Mouse (Mus musculus): ENCODE measurements around the gene Cbx6. TPM values are rescaled to one million over a fixed set of nuclear protein-coding genes. Genes with fewer than 3 reads are reported as not detected.

Cbx6 gene
- polyA plus RNA-seq, 1 experiment: 19.9 TPM

DNA sequence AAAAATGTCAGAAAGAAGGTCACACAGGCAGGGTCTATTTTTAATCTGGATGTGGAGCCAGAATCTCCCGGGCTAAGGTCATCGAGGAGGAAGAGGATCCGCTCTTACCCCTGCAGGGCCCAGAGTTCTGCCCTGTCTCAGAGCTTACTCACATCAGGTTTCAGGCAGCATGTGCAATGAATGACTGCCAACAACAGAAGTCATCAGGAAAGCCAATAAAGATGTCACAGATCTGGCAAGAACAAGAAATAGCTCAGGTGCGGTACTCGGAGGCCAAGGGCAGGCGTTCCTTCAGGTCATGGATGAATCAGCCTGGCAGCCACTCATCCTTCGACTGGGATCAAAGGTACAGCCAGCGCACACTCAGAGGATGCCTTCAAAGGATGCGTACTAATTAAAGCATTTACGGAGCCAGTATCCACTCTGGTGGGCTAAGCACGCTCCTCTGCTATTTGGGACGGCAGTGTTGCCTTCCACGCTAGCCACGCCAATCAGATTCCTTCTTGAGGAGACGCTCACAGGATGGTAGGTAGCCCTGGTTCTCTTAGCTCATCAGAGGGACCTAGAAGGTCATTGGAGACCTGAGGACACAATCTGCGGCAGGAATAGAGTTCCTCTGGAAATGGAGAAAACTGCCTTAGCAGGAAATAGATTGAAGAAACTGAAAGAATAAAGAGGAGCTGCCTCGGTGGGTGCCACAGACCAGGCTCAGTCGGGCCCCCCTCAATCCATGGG lies 40.9 kb upstream of the Cbx6 start:
- TF ChIP-seq POLR2A (IDR thresholded peaks at IDR 0.05; ENCODE audit: low read depth, low read length): no peak
- TF ChIP-seq CTCF (IDR thresholded peaks at IDR 0.05; ENCODE audit: extremely low read depth, insufficient read length, insufficient replicate concordance, low read depth, low read length): no peak
- no peak overlapping the region for H3K4me3 ChIP-seq (ENCODE audit: low read depth, low read length)
- H3K36me3 ChIP-seq (ENCODE audit: control insufficient read depth, insufficient read depth, low read length): no peaks in the 10 kb centered on the region
- H3K4me1 ChIP-seq (ENCODE audit: control insufficient read depth, insufficient read depth, insufficient read length, low read length): peaks cover 3% of the 10 kb centered on the region; the same call in 1 of the 2 replicates
- H3K27ac ChIP-seq (ENCODE audit: insufficient read depth, low read depth, low read length): no peak overlapping the region
- WGBS: 46% methylated on average over 18 of the region's 18 CpGs
- H3K27me3 ChIP-seq (ENCODE audit: control insufficient read depth, insufficient read depth, low read length): no peaks in the 10 kb centered on the region

DNA sequence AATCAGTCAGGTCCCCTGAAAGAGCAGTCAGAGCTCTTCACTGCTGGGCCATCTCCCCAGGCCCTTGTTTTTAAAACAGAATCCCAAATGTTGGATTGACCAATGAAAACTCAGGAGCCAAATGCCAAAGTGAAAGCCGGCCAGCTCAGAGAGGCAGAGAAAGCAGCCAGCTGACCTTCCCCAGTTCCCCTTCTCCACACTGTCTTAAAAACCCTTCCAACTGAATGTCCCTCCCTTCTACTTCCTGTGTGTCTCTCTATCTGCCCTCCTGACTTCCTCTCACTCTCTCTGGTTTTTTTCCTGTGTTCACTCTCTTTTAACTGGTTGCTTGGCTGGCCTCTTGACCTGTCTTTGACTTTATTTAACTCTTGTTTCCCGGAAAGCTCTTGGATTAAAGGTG lies 39.5 kb upstream of the Cbx6 start:
- Histone ChIP-seq H3K4me1 (ENCODE audit: control insufficient read depth, insufficient read depth, insufficient read length, low read length) (no peaks in the 10 kb centered on the region), H3K27ac (ENCODE audit: insufficient read depth, low read depth, low read length) (no peak overlapping the region), H3K4me3 (ENCODE audit: low read depth, low read length) (no peak overlapping the region), H3K36me3 (ENCODE audit: control insufficient read depth, insufficient read depth, low read length) (no peaks in the 10 kb centered on the region), H3K27me3 (ENCODE audit: control insufficient read depth, insufficient read depth, low read length) (no peaks in the 10 kb centered on the region)
- TF ChIP-seq CTCF (IDR thresholded peaks at IDR 0.05; ENCODE audit: extremely low read depth, insufficient read length, insufficient replicate concordance, low read depth, low read length) (no peak), POLR2A (IDR thresholded peaks at IDR 0.05; ENCODE audit: low read depth, low read length) (no peak)
- WGBS: 60% methylated on average over 2 of the region's 2 CpGs

DNA sequence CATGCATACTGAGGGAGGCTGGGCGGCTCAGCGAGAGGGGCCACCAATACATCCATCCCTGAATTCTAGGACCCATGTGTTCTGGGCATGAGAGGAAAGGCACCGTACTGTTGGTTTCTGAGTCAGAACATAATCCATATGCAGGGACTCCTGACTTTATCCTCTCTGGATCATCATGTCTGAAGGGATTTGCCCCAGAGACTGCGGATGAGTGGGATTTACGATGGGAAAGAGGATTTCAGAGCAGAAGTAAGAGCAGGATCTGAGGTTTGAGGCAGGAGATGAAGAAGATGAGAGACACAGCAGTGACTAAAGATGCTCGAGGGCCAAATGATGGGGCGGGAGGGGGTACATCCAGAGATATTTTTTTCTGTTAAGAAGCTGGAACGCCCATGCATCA lies 39.1 kb upstream of the Cbx6 start:
- TF ChIP-seq POLR2A (IDR thresholded peaks at IDR 0.05; ENCODE audit: low read depth, low read length) (no peak), CTCF (IDR thresholded peaks at IDR 0.05; ENCODE audit: extremely low read depth, insufficient read length, insufficient replicate concordance, low read depth, low read length) (no peak)
- no peaks in the 10 kb centered on the region for H3K4me1 ChIP-seq (ENCODE audit: control insufficient read depth, insufficient read depth, insufficient read length, low read length)
- H3K4me3 ChIP-seq (ENCODE audit: low read depth, low read length): no peak overlapping the region
- no peaks in the 10 kb centered on the region for H3K27me3 ChIP-seq (ENCODE audit: control insufficient read depth, insufficient read depth, low read length)
- H3K27ac ChIP-seq (ENCODE audit: insufficient read depth, low read depth, low read length): no peak overlapping the region
- H3K36me3 ChIP-seq (ENCODE audit: control insufficient read depth, insufficient read depth, low read length): no peaks in the 10 kb centered on the region
- 94% methylated on average over 8 of the region's 8 CpGs for WGBS

- no peaks in the 10 kb centered on the region for H3K36me3 ChIP-seq (ENCODE audit: control insufficient read depth, insufficient read depth, low read length)
- 89% methylated on average over 3 of the region's 3 CpGs for WGBS
- no peak overlapping the region for H3K27ac ChIP-seq (ENCODE audit: insufficient read depth, low read depth, low read length)
- TF ChIP-seq POLR2A (IDR thresholded peaks at IDR 0.05; ENCODE audit: low read depth, low read length): no peak
- TF ChIP-seq CTCF (IDR thresholded peaks at IDR 0.05; ENCODE audit: extremely low read depth, insufficient read length, insufficient replicate concordance, low read depth, low read length): no peak
- H3K4me3 ChIP-seq (ENCODE audit: low read depth, low read length): no peak overlapping the region
- H3K27me3 ChIP-seq (ENCODE audit: control insufficient read depth, insufficient read depth, low read length): no peaks in the 10 kb centered on the region
- H3K4me1 ChIP-seq (ENCODE audit: control insufficient read depth, insufficient read depth, insufficient read length, low read length): no peaks in the 10 kb centered on the region
Observed at GRCm38 (mm10) chr15:79867260-79868002, 32.9 kb upstream of the Cbx6 start.

DNA sequence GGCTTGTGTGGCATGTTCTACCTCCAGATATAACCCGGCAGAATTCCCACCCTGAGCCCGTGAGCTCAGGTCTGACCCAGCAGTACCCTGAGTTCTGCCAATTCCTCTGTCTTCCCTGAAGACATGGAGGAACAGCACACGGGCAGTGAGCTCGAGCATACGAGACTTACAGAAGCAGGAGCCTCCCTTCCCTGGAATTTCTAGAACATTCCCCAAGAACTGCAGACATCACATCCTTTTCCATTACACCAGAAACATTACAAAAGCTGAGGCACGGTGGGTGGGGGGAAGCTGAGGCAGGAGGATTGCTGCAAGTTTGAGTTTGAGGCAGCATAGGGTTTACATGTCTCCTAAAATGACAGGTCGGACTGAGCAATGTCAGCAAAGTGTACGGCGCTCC lies 25.3 kb upstream of the Cbx6 start:
- Histone ChIP-seq H3K4me3 (ENCODE audit: low read depth, low read length) (no peak overlapping the region), H3K27me3 (ENCODE audit: control insufficient read depth, insufficient read depth, low read length) (no peaks in the 10 kb centered on the region), H3K36me3 (ENCODE audit: control insufficient read depth, insufficient read depth, low read length) (no peaks in the 10 kb centered on the region), H3K27ac (ENCODE audit: insufficient read depth, low read depth, low read length) (no peak overlapping the region), H3K4me1 (ENCODE audit: control insufficient read depth, insufficient read depth, insufficient read length, low read length) (no peaks in the 10 kb centered on the region)
- 92% methylated on average over 9 of the region's 9 CpGs for WGBS
- TF ChIP-seq POLR2A (IDR thresholded peaks at IDR 0.05; ENCODE audit: low read depth, low read length) (no peak), CTCF (IDR thresholded peaks at IDR 0.05; ENCODE audit: extremely low read depth, insufficient read length, insufficient replicate concordance, low read depth, low read length) (no peak)

DNA sequence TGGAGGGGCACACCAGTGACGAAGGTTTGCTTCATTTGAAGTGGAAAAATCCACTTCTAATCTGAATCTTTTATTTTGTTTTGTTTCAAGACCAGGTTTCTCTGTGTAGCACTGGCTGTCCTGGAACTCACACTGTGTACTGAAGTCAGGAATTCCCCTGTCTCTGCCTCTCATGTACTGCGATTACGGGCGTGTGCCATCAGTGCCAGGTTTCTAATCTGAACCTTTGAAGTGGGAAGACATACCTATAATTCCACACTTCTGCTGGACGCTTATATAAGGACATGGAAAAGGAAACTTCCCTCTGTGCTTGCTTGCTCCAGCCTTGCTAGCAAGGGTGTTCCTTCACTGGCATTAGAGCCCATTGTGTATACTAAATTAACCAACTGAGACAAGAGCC lies 24.5 kb upstream of the Cbx6 start:
- H3K27me3 ChIP-seq (ENCODE audit: control insufficient read depth, insufficient read depth, low read length): no peaks in the 10 kb centered on the region
- no peaks in the 10 kb centered on the region for H3K4me1 ChIP-seq (ENCODE audit: control insufficient read depth, insufficient read depth, insufficient read length, low read length)
- no peak overlapping the region for H3K27ac ChIP-seq (ENCODE audit: insufficient read depth, low read depth, low read length)
- H3K36me3 ChIP-seq (ENCODE audit: control insufficient read depth, insufficient read depth, low read length): no peaks in the 10 kb centered on the region
- WGBS: 68% methylated on average over 5 of the region's 5 CpGs
- no peak for TF ChIP-seq CTCF (IDR thresholded peaks at IDR 0.05; ENCODE audit: extremely low read depth, insufficient read length, insufficient replicate concordance, low read depth, low read length)
- no peak for TF ChIP-seq POLR2A (IDR thresholded peaks at IDR 0.05; ENCODE audit: low read depth, low read length)
- H3K4me3 ChIP-seq (ENCODE audit: low read depth, low read length): no peak overlapping the region

DNA sequence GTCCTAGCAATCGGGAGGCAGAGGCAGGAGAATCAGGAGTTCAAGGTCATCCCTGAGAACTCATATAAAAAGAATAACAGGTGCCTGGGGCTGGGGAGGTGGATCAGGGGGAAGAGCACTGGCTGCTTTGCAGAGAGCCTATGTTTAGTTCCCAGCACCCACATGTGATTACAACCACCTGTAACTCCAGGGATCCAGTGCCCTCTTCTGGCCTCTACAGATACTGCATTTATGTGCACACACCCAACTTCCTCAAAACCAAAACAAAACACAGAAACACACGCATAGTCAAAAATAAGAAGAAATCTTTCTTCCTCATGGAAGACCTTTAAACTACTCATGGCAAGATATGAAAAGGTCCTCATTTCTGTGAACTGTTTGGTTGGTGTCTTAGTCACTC lies 15.7 kb upstream of the Cbx6 start:
- Histone ChIP-seq H3K27me3 (ENCODE audit: control insufficient read depth, insufficient read depth, low read length) (no peaks in the 10 kb centered on the region), H3K4me1 (ENCODE audit: control insufficient read depth, insufficient read depth, insufficient read length, low read length) (peaks cover 4% of the 10 kb centered on the region; the same call in 1 of the 2 replicates), H3K27ac (ENCODE audit: insufficient read depth, low read depth, low read length) (no peak overlapping the region), H3K36me3 (ENCODE audit: control insufficient read depth, insufficient read depth, low read length) (no peaks in the 10 kb centered on the region), H3K4me3 (ENCODE audit: low read depth, low read length) (no peak overlapping the region)
- no peak for TF ChIP-seq POLR2A (IDR thresholded peaks at IDR 0.05; ENCODE audit: low read depth, low read length)
- no peak for TF ChIP-seq CTCF (IDR thresholded peaks at IDR 0.05; ENCODE audit: extremely low read depth, insufficient read length, insufficient replicate concordance, low read depth, low read length)
- WGBS: 77% methylated on average over 2 of the region's 2 CpGs

Measured in small intestine, adult 2 months (tissue).